Mouse (Mus musculus) neural tube, embryonic 12.5 days (tissue): ENCODE measurements around the gene Stat5b. TPM values are rescaled to one million over a fixed set of nuclear protein-coding genes. Genes with fewer than 3 reads are reported as not detected.

Experiments used
- ATAC-seq: fragments of 200-750 bp; cut with Nextera tagmentation; 2 replicates; pipeline ENCODE4 v1.8.0; 2017; ENCODE audit warnings: low read depth, mild to moderate bottlenecking, moderate TSS enrichment, moderate library complexity; ENCODE audit not compliant: low FRiP score
- H3K27ac ChIP-seq: fragments of 300-500 bp; sonication (generic); 2 replicates; pipeline ENCODE4 v1.5.1; 2016
- H3K27me3 ChIP-seq: fragments of 300-500 bp; sonication (generic); replicated peaks from 2 replicates; pipeline ENCODE4 v1.6.1; 2016; ENCODE audit warnings: mild to moderate bottlenecking
- H3K36me3 ChIP-seq: fragments of 300-500 bp; sonication (generic); 2 replicates; pipeline ENCODE4 v1.6.1; 2016; ENCODE audit warnings: mild to moderate bottlenecking
- H3K4me1 ChIP-seq: fragments of 300-500 bp; sonication (generic); 2 replicates; pipeline ENCODE4 v1.6.1; 2016
- H3K4me2 ChIP-seq: fragments of 300-500 bp; sonication (generic); replicated peaks from 2 replicates; pipeline ENCODE4 v1.6.1; 2016; ENCODE audit warnings: mild to moderate bottlenecking
- H3K4me3 ChIP-seq: fragments of 300-500 bp; sonication (generic); 2 replicates; pipeline ENCODE4 v1.5.1; 2016
- H3K9ac ChIP-seq: fragments of 300-500 bp; sonication (generic); 2 replicates; pipeline ENCODE4 v1.6.1; 2016; ENCODE audit warnings: mild to moderate bottlenecking
- H3K9me3 ChIP-seq: fragments of 300-500 bp; sonication (generic); 2 replicates; pipeline ENCODE4 v1.6.1; 2016; ENCODE audit warnings: mild to moderate bottlenecking
- WGBS: fragments of 180-500 bp; shearing (Covaris S2); methylation state at CpG from one replicate; pipeline ENCODE4 v1.1.7; 2016; 5-methylcytosine and 5-hydroxymethylcytosine counted together
- polyA plus RNA-seq: library from polyadenylated mRNA; unstranded; fragments of >200 nt; fragmentation: Nextera tagmentation; extraction: Ambion mirVana; gene quantifications from 2 replicates; pipeline ENCODE4 v1.2.1, GENCODE M21; 2016

The Stat5b gene
- polyA plus RNA-seq, 1 experiment from 2014 or later: 19.6 TPM

DNA sequence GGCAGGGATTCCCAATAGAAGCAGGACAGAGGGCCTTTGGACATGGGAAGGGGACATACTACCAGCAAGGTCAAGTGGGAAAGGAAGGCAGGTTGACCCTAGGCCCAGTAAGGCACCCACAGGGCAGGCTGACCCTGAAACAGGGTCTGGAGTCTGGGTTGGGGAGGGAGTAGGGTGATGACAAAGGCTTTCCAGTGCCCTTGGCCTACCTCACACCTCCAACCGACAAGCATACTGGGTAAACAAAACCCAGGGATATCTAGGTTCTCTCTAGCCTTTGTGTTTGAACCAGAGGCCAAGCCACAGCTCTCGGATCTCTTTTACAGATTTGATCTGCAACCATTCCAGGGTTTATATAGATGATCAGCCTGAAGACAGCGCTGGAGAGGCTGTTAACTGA lies 37.2 kb upstream of the Stat5b start:
- H3K36me3 ChIP-seq: peaks cover 38% of the 10 kb centered on the region
- 81% methylated on average over 3 of the region's 3 CpGs for WGBS
- no peak for ATAC-seq

DNA sequence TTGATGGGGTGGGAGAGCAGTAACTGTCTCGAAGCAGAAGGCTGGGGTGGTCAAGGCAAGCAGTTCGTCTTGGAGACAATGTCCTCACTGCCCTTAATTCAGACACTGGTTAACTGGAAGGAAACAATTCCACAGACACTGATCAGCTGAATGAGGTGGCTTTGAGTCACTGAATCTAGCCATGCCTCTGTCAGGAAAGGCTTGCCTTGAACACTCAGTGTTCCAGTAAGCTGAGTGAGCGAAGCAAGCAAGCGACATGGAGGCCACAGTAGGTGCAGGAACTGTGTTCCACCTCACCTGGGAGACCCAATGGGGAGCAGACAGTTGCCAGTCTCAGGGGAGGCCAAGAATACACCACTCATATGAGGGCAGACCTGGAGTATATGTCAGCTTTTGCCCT lies 36.7 kb upstream of the Stat5b start:
- Histone ChIP-seq H3K27ac (no peak overlapping the region), H3K36me3 (peaks cover 33% of the 10 kb centered on the region), H3K27me3 (no peaks in the 10 kb centered on the region), H3K4me3 (no peak overlapping the region), H3K9ac (no peak overlapping the region), H3K4me2 (no peak overlapping the region), H3K9me3 (no peaks in the 10 kb centered on the region), H3K4me1 (no peaks in the 10 kb centered on the region)
- no peak for ATAC-seq
- WGBS: 82% methylated on average over 4 of the region's 4 CpGs

More for the DNA sequence above, 37.2 kb upstream of the Stat5b start:
- Histone ChIP-seq H3K27me3 (no peaks in the 10 kb centered on the region), H3K4me1 (no peaks in the 10 kb centered on the region), H3K9me3 (no peaks in the 10 kb centered on the region), H3K4me3 (no peak overlapping the region), H3K4me2 (no peak overlapping the region), H3K27ac (no peak overlapping the region), H3K9ac (no peak overlapping the region)

DNA sequence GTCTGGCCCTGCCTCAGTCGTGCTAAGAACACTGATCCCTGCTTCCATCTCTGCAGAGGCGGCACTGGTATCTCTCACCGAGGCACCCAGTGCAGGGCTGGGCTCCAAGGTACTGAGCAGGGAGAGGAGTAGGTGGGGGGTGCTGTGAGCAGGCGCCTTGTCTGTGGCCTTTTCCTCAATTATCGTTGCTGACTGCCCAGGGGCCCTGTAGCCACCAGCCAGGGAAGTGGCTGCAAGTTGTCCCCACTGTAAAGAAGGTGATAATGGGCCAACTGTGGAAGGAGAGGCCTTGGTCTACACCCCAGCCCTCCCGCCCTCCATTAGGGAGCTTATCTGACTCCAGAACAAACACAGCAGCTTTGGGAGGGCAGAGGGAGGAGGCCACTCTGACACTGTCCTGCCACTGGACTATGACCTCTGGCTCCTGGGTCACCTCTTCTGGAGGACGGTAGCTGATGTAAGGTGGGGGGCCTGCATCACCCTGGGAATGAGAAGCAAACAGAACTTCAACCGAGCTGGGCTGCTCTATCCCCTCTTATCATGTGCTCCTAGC lies 35.7 kb upstream of the Stat5b start:
- Histone ChIP-seq H3K4me1 (no peaks in the 10 kb centered on the region), H3K4me3 (no peak overlapping the region), H3K27me3 (no peaks in the 10 kb centered on the region), H3K27ac (no peak overlapping the region), H3K36me3 (peaks cover 29% of the 10 kb centered on the region), H3K9ac (no peak overlapping the region), H3K9me3 (no peaks in the 10 kb centered on the region), H3K4me2 (no peak overlapping the region)
- 71% methylated on average over 8 of the region's 8 CpGs for WGBS
- ATAC-seq: no peak

DNA sequence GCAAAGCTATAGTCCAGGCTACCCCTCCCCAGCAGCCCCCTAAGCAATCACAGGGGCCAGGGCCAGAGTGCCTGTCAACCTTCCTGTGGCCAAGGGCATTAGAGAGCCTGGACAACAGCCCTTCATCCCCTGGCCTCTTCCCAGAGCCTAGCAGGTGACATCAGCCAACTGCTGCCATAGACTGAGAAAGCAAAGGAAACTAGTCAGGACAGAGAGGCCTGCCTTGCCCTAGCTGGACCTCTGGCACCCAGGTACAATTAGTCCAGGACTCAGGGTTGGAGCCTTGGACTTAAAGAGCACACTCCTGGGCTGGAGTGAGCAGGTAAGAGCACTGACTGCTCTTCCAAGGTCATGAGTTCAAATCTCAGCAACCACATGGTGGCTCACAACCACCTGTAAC lies 34.9 kb upstream of the Stat5b start:
- Histone ChIP-seq H3K4me2 (no peak overlapping the region), H3K9ac (no peak overlapping the region), H3K27ac (no peak overlapping the region), H3K36me3 (peaks cover 21% of the 10 kb centered on the region), H3K4me1 (no peaks in the 10 kb centered on the region), H3K4me3 (no peak overlapping the region), H3K9me3 (no peaks in the 10 kb centered on the region), H3K27me3 (no peaks in the 10 kb centered on the region)
- no peak for ATAC-seq

DNA sequence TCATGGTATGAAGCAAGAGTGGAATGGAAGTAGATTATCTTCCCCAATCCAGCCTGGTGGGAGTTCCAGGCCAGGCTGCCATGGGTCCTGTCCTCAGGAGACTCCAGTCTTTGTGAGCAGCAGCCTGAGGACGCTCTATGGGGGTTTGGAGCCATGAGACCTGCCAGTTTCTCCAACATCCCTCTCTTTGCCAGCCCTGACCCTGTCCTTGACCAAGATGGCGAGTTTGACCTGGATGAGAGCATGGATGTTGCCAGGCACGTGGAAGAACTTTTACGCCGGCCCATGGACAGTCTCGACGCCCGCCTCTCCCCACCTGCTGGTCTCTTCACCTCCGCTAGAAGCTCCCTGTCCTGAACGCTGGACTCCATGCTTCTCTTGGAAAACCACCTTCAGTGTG lies 33.1 kb upstream of the Stat5b start:
- no peak overlapping the region for H3K27ac ChIP-seq
- H3K4me1 ChIP-seq: no peaks in the 10 kb centered on the region
- H3K27me3 ChIP-seq: no peaks in the 10 kb centered on the region
- H3K4me3 ChIP-seq: no peak overlapping the region
- no peak for ATAC-seq
- WGBS: 88% methylated on average over 10 of the region's 10 CpGs
- no peak overlapping the region for H3K4me2 ChIP-seq
- H3K36me3 ChIP-seq: peaks cover 14% of the 10 kb centered on the region; the same call in 1 of the 2 replicates
- H3K9me3 ChIP-seq: no peaks in the 10 kb centered on the region
- H3K9ac ChIP-seq: no peak overlapping the region

DNA sequence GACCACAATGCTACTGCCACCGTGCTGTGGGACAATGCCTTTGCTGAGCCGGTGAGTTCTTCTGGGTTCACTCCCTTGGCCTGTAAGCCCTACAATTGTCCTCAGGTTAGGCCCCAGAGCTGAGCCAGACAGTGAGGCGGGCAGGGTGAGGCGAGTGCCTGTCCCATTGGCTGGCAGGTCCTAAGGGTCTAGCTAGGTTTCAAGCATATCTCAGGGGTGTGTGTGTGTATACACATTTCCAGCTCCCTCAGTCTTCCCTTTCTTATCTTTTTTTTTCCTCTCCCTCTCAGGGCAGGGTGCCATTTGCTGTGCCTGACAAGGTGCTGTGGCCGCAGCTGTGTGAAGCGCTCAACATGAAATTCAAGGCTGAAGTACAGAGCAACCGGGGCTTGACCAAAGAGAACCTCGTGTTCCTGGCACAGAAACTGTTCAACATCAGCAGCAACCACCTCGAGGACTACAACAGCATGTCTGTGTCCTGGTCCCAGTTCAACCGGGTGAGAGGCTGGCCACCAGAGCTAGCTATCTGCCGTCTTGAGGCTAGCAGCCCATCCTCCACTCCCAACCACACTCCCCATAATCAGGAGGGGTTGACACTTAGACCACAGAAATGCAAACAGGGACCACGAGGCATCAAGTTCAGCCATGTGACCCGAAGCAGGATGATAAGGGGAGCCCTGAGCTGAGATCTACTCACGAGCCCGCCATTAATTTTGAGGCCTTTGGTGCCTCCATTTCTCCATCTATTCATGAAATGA lies 29.0 kb upstream of the Stat5b start:
- H3K4me2 ChIP-seq: no peak overlapping the region
- H3K4me3 ChIP-seq: no peak overlapping the region
- H3K4me1 ChIP-seq: no peaks in the 10 kb centered on the region
- H3K27me3 ChIP-seq: no peaks in the 10 kb centered on the region
- no peaks in the 10 kb centered on the region for H3K9me3 ChIP-seq
- H3K36me3 ChIP-seq: no peaks in the 10 kb centered on the region
- 82% methylated on average over 15 of the region's 15 CpGs for WGBS
- no peak for ATAC-seq
- H3K9ac ChIP-seq: no peak overlapping the region
- H3K27ac ChIP-seq: no peak overlapping the region

DNA sequence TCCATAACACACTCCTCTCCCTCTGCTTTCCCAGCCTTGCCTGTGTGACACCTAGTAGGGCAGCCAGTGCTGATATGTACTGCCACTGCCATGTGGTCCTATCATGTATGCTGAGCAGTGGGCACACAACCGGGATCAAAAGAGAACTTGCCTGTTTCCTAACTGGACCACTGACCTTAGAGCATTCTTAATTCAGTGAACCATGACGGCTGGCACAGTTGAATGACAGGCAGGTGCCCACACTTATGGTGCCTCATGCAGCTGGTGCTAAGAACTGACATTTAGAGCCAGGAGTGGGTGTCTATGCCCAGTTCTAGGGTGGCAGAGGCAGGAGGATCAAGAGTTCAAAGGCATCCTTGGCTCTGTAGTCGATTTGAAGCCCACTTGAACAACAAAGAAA lies 25.2 kb upstream of the Stat5b start:
- Histone ChIP-seq H3K4me2 (no peak overlapping the region), H3K4me3 (no peak overlapping the region), H3K4me1 (no peaks in the 10 kb centered on the region), H3K36me3 (no peaks in the 10 kb centered on the region), H3K9ac (no peak overlapping the region), H3K27me3 (no peaks in the 10 kb centered on the region), H3K27ac (no peak overlapping the region), H3K9me3 (no peaks in the 10 kb centered on the region)
- WGBS: 79% methylated on average over 3 of the region's 3 CpGs
- no peak for ATAC-seq

DNA sequence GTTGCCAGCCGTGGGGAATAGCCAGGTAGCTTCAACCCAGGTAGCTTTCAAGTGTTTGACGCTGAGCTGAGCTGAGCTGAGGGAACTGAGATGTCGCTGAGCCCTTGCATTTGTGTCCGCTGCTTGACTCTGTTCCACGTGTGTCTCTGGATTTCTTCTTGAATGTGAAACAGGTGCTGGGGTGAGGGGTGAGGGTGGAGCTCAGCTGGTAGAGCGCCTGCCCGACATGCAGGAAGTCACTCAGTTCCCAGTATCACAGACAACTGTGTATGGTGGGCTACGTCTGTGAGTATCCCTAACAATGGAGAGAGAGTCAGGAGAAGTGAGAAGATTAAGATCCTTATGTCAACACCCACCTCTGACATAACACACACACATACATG lies 20.4 kb upstream of the Stat5b start:
- Histone ChIP-seq H3K4me1 (no peaks in the 10 kb centered on the region), H3K27me3 (no peaks in the 10 kb centered on the region), H3K4me3 (no peak overlapping the region), H3K27ac (no peak overlapping the region), H3K9me3 (no peaks in the 10 kb centered on the region), H3K9ac (no peak overlapping the region), H3K36me3 (no peaks in the 10 kb centered on the region), H3K4me2 (no peak overlapping the region)
- 79% methylated on average over 8 of the region's 8 CpGs for WGBS
- ATAC-seq: no peak

DNA sequence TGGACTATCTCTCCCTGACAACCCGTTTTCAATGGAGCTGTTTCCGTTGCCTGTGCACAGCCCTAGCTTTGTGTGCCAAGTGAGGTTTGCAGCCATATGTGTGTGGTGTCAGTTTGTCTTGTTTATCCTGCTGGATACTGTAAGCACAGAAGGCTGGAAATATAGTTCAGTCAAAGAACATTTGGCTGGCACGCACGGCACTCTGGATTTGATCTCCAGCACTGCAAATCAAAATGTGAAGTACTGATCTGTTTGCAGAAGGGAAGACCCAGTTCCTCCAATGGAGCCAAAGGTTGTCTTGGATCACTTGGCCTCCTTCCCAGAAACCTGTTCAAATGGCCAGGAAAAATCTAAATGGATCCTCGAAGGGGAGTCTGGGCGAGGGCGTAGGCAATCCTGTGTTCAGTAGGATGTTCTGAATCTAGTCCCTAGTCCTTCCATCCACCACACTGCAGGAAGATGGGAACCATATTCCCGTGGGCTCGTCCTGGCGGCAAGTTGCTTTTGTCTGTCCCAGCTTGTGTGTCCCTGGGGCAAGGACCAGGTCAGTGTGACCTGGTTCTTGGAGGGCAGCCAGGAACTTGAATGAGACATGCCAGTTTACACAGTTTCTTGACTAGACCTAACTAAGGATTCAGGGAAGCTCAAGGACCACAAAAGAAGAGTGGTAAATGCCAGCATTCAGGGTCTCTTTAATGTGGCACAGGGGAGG lies 19.9 kb upstream of the Stat5b start:
- no peaks in the 10 kb centered on the region for H3K9me3 ChIP-seq

DNA sequence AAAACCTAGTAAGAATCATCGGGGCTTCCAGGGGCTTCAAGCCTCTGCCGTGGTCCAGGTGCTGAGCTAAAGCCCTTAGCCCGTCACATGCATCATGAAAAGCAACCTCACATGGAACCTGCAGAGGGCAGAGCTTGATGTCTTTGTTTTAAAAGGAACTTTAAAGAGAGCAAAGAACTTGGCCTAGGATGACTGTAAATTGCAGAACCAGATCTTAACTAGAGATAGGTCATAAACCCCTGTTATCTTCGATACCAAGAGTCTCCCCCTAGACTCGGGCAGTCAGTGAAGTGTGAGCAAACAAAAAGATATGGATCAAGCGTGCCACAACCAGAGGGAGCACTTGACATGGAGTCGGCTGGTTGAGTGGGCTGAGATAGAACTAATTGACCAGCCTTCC lies 15.1 kb upstream of the Stat5b start:
- Histone ChIP-seq H3K9ac (no peak overlapping the region), H3K27me3 (peaks cover 17% of the 10 kb centered on the region), H3K4me1 (no peaks in the 10 kb centered on the region), H3K36me3 (no peaks in the 10 kb centered on the region), H3K27ac (no peak overlapping the region), H3K4me2 (no peak overlapping the region), H3K9me3 (no peaks in the 10 kb centered on the region), H3K4me3 (no peak overlapping the region)
- 86% methylated on average over 7 of the region's 7 CpGs for WGBS
- ATAC-seq: no peak

More for the DNA sequence above, 19.9 kb upstream of the Stat5b start:
- H3K4me1 ChIP-seq: no peaks in the 10 kb centered on the region
- H3K4me2 ChIP-seq: no peak overlapping the region
- WGBS: 87% methylated on average over 10 of the region's 10 CpGs
- H3K36me3 ChIP-seq: no peaks in the 10 kb centered on the region
- no peak overlapping the region for H3K4me3 ChIP-seq
- no peaks in the 10 kb centered on the region for H3K27me3 ChIP-seq
- no peak for ATAC-seq
- H3K27ac ChIP-seq: no peak overlapping the region
- H3K9ac ChIP-seq: no peak overlapping the region

DNA sequence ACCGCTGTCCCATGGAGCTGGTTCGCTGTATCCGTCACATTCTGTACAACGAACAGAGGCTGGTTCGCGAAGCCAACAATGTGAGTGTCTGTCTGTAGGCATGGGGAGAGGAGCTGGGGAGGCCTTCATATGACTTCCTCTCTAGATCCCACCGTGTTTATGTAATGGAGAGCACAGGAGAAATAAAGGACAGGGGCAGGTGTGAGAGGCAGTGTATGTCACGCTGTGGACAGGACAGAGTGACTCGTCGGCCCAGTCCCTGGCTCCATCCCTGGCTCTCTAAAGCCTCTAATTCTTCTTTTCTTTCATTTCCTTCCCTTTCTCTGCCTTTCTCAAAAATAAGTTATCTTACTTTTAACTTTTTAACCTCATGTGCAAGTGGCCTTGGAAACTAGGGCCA lies 12.6 kb upstream of the Stat5b start:
- peaks cover 6% of the 10 kb centered on the region; the same call in 1 of the 2 replicates for H3K4me1 ChIP-seq
- no peaks in the 10 kb centered on the region for H3K36me3 ChIP-seq
- no peak overlapping the region for H3K4me2 ChIP-seq
- H3K4me3 ChIP-seq: no peak overlapping the region
- H3K9ac ChIP-seq: no peak overlapping the region
- no peaks in the 10 kb centered on the region for H3K9me3 ChIP-seq
- H3K27ac ChIP-seq: no peak overlapping the region
- no peak for ATAC-seq
- peaks cover 42% of the 10 kb centered on the region for H3K27me3 ChIP-seq
- 90% methylated on average over 10 of the region's 10 CpGs for WGBS

DNA sequence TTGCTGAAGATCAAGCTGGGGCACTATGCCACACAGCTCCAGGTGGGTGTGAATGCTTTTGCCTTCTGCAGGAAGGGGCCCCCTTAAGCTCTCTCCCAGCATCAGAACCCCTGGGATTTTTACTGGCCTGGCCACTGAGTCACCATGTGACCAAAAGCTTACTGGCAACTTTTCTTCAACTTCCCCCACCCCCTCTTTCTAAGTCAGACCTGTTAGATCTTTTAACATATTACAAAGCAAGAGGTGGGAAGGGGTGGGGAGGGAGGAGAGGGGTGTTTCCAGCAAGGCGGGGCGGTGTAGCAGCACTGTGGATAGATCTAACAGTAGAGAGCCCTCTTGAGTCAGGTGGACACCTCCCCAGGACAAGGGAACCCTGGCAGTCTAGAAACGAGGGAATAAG lies 11.3 kb upstream of the Stat5b start:
- Histone ChIP-seq H3K27me3 (peaks cover 42% of the 10 kb centered on the region), H3K36me3 (no peaks in the 10 kb centered on the region), H3K9me3 (no peaks in the 10 kb centered on the region), H3K27ac (no peak overlapping the region), H3K4me1 (peaks cover 6% of the 10 kb centered on the region; the same call in 1 of the 2 replicates), H3K4me3 (no peak overlapping the region), H3K9ac (no peak overlapping the region), H3K4me2 (no peak overlapping the region)
- ATAC-seq: no peak
- 34% methylated on average over 3 of the region's 3 CpGs for WGBS
